Mouse (Mus musculus) olfactory bulb, adult 2 months (tissue): ENCODE data around the gene Tmem54.

Source experiments
- CTCF ChIP-seq: fragments of 200-500 bp; IDR thresholded peaks from 2 replicates; pipeline ENCODE4 v1.5.1; 2012; ENCODE audit warnings: low read depth, mild to moderate bottlenecking, low read length, moderate library complexity; ENCODE audit not compliant: insufficient read depth
- POLR2A ChIP-seq: fragments of 200-500 bp; IDR thresholded peaks from 2 replicates; pipeline ENCODE4 v1.6.1; 2012; ENCODE audit warnings: mild to moderate bottlenecking, low read depth, low read length, moderate library complexity; ENCODE audit not compliant: insufficient read depth

GRCm38 (mm10) chr4:129067638-129068415, 37.5 kb upstream of the Tmem54 start:
- no peak for TF ChIP-seq POLR2A
- no peak for TF ChIP-seq CTCF
